Mouse (Mus musculus) olfactory bulb, adult 2 months (tissue): Measurements from ENCODE around the gene Fam174a.

ENCODE experiments used
- CTCF ChIP-seq: fragments of 200-500 bp; IDR thresholded peaks from 2 replicates; pipeline ENCODE4 v1.5.1; 2012; ENCODE audit warnings: low read depth, mild to moderate bottlenecking, low read length, moderate library complexity; ENCODE audit not compliant: insufficient read depth
- POLR2A ChIP-seq: fragments of 200-500 bp; IDR thresholded peaks from 2 replicates; pipeline ENCODE4 v1.6.1; 2012; ENCODE audit warnings: mild to moderate bottlenecking, low read depth, low read length, moderate library complexity; ENCODE audit not compliant: insufficient read depth

DNA sequence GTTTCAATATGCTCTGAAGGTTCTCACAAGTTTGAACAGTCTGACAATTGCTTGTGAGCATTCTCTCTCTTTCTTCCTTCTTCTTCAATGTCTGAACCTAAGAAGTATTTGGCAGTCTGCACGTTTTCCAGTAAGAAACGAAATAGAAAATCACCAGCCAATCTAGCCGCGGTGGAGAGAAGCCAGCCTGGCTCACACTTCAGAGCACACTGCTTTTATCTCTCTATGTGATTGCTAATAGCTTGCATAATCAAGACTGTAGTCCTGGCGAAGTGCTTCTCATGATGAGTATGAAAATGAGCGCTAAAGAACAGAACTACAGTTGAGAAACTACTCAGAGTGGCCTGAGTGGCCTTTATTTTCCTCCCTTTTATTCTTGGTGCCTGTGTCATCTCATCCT, 62.0 kb downstream of the Fam174a start:
- TF ChIP-seq CTCF (no peak), POLR2A (no peak)
